Mouse (Mus musculus) right cerebral cortex, postnatal 25 days (tissue): ENCODE results near the gene Lrrn2.

Source experiments
- DNase-seq: peaks from one replicate; pipeline ENCODE4 v3.0.0; 2022

Gene Lrrn2

DNA sequence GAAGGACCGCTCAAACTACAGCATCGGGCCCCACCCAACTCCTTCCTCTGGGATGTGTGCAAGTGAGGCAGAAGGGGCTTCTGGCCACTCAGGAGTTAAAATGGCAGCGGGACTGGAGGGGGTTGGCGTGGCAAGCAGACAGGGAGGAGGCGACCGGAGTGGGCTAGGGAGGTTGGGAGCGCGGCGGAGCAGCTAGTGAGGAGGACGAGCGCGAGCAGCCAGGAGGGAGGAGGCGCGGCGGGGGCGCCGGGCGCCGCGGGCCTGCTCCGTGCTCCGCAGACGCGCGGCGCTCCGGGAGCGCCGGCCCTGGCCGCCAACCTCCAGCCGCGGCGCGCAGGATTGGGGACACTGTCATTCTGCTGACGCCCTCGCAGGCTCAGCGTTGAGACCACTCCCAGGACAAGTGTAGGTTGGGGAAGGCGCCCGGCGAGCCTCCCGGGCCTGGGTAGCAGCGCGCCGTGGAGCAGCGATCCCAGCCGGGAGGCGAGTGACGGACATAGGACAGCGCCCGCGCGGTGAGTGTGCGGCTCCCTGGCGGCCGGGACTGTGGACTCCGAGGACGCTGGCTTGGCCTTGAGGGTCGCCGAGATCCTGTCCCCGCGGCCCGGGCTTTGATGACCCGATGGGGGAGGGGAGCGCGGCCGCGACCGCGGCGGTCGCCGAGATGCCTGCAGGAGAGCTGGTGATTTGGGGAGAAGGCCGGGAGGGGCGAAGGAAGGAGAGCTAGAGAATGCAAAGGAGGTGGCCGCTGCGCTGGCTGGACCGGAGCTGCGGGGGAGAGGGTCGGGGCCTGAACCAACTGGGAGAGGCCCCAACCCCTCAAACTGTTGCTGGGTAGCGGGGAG lies at the start of gene Lrrn2:
Gene Lrrn2, plus strand, starts transcription at position 113 of the 845 bp plus-strand sequence.
- DNase-seq = peak; percentile 81

DNA sequence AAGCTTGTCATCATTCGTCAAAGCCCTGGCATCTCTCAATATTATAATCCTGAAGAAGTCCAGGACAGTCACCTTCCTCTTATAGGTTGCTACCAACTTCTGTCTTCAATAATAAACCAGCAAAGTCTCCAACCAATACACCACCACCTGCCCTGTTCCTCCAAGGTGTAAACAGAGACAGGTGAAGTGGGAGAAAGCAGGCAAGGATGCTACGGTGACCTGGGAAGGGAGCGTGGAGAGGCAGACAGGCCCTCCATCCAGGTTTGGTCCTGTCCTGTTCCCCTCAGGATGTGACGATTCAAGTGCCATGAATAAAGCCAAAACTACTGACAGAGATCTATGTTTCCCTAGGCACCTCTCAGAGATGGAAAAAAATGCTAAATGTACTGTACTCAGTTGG lies 48.1 kb upstream of the Lrrn2 start:
- no peak for DNase-seq

GRCm38 (mm10) chr1:132834037-132834436 lies 46.0 kb upstream of the Lrrn2 start:
- no peak for DNase-seq

DNA sequence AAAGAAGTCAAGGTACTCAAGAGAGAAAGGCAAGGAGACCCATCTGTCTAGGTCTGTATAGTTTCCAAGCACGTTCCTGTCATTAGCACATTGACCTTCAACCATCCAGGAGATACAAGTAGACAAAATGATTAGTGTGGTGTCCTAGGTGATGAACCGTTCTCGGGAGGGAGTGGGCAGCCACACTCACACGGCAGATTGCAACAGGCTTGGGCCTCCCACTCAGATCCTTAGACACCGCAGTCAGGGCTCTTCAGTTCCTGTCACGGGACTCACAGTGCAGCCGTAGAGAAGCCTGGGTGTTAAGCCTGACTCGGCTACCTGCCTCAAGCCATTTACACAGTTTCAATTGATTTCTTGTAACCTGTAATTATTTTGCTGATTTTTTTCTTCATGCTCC lies 43.2 kb upstream of the Lrrn2 start:
- DNase-seq = no peak

- no peak for DNase-seq
Observed at GRCm38 (mm10) chr1:132837691-132838090, 42.4 kb upstream of the Lrrn2 start.

- no peak for DNase-seq
Observed at GRCm38 (mm10) chr1:132838371-132838770, 41.7 kb upstream of the Lrrn2 start.

- DNase-seq = no peak
Observed at GRCm38 (mm10) chr1:132843612-132844011, 36.5 kb upstream of the Lrrn2 start.

- no peak for DNase-seq
Observed at GRCm38 (mm10) chr1:132844088-132844804, 35.8 kb upstream of the Lrrn2 start.

DNA sequence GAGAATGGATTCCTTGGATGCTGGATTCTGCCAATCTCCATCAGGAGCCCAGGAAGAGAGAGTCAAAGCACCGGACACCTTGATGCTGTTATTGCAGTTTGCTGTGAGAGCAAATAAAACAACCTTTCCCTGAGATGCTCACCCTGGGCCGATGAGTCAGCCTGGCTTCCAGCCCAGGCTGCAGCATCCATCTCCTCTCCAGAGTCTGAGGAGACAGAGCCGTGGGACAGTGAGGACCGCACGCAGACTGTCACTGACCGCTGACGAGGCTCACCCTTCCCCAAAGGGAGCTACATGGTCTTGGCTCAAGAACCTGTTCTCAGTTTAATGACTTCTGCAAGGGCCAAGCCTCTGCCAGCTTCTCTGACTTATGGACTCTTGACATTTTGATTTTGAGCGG lies 34.3 kb upstream of the Lrrn2 start:
- DNase-seq = no peak

DNA sequence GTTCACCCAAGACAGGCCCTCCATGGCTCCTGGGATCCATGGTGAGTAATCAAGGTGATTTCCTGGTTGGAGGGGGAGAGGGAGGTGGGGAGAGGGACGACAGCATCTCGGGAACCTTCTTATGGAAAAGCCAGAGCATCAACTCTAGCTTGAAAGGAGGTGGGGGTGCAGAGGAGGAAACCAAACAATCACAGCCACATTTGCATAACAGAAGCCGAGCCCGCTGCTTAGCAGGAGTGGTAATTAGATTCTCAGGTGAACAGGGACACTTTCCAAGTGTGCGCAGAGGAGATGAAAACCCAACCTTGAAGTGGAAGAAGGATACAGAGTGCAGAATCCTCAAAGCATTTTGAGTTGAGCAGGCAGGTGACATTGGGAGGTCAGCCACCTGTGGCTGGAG lies 29.3 kb upstream of the Lrrn2 start:
- DNase-seq = no peak

DNA sequence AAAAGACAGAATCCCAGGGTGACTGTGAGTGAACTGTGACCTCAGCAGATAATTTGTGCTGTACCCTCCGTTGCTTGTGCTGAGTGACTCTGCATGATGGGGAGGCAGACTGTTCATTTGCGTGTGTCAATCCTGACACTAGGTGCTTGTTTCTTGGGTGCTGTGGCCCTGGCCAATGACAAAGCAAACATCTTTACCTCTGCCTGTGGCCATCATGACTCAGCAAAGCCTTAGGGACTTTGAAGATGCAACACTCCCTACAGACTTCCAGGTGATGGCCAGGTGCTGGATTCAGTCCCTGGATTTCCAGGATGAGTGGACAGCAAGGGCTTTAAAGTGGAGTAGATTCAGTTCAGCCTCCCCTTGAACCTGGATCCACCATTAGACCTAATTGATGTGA lies 28.8 kb upstream of the Lrrn2 start:
- DNase-seq = no peak

DNA sequence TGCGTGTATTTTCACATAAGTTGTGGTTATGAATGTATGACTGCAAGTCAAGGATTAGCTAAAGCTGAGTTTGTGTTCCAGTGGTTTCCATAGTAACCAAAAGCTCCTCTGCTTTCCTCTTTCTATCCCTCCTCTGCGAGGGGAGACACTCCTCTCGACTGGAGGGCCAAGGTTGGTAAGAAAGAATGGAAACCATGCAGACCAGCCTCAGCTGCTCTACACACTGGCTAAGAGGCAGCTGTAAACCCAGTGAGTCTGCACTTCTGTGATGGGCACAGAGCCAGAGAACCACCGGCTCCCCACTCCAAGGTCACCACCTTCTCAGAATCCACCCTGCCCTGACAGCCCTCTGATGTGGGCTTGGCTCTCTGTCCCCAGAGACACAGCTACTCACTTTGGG lies 28.3 kb upstream of the Lrrn2 start:
- DNase-seq = no peak

- DNase-seq = peak; percentile 32
Observed at GRCm38 (mm10) chr1:132853312-132853711, 26.8 kb upstream of the Lrrn2 start.

DNA sequence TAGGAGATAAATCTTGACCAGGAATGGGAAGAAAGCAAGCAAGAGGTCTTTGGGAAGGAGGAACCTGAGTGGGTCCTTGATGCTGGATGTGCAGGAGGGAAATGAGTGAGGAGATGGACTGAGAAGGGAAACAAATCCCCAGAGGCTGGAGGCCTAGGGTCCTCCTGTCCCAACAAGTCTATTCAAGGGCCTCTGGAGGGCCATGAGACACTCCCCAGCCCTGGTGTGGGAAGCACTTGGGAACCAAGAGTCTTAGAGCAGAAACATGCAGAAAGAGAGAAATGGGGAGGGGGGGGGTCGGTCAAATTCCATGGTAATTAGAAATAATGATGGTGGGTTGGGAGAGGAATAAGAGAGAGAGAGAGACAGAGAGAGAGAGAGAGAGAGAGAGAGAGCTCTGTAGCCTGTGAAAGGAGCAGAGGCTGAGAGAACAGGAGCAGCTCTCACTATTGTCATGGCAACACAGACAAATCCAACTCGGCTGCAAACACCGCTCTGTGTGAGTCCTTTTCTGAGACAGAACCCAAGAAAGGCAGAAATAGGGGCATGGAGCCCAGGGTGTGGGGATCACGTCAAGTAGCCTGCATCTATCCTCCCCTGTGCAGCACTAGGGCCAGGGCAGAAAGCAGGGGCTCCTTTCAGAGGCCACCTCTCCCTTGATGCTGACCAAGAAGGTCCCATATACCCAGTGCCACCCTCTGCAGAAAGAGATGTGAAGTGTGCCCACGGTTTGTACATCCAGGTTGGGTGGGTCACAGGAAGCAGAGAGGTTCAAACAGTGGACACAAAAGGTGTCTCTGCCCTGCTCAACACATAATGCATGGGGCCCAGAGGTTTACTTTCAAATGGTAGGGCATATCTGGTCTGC lies 21.3 kb upstream of the Lrrn2 start:
- DNase-seq = no peak

- no peak for DNase-seq
Observed at GRCm38 (mm10) chr1:132864220-132864619, 15.9 kb upstream of the Lrrn2 start.

DNA sequence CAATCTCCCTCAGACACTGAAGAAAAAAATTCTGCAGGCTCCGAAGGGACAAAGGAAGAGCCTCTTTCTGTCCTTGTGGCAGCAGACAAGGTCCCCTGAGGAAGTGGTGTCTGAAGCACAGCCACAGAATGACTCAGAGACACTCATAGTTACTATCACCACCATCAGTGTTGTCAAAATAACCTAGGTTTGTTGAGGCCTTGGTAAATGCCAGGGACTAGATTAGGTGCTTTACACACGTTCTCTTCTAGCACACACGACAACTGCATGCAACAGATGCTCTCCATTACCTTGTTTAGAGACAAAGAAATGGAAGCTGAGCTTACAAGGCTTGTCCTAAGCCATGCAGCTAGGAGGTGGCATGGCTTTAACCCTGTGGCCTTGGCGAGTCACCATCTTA lies 14.5 kb upstream of the Lrrn2 start:
- DNase-seq = no peak

GRCm38 (mm10) chr1:132870327-132870726 lies 9.7 kb upstream of the Lrrn2 start:
- DNase-seq = no peak

DNA sequence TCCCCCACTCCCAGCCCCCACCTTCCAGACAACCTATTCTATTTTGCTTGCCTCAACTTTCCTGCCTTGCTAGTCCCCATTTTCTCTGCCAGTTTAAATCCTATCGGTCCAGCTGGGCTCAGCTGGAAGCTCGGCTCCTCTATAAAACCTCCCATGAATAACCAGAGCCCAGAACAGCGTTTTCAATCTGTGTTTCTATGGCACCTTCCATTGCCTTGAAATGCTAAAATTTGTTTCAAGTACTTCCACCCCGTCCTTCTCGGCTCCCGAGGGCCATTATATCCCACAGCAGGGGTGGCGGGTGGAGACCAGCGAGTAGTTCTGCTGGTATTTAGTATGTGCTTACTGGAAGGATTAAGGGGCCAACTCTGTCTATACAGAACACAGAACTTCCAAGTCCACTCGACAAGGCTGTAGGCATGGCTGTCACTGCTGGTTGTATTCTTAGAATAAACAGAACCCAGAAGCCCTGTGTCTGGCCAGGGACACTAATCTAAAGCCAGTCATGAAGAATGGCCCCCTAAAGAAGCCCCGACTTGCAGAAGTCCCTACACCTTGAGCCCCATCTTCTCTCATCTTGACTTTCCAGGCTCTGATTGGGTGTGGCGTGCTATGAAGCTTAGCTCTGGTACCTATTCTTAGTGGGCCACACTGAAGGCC lies 992 bp upstream of the Lrrn2 start:
- no peak for DNase-seq

- DNase-seq = no peak
Observed at GRCm38 (mm10) chr1:132879801-132880160, 292 bp upstream of the Lrrn2 start.

DNA sequence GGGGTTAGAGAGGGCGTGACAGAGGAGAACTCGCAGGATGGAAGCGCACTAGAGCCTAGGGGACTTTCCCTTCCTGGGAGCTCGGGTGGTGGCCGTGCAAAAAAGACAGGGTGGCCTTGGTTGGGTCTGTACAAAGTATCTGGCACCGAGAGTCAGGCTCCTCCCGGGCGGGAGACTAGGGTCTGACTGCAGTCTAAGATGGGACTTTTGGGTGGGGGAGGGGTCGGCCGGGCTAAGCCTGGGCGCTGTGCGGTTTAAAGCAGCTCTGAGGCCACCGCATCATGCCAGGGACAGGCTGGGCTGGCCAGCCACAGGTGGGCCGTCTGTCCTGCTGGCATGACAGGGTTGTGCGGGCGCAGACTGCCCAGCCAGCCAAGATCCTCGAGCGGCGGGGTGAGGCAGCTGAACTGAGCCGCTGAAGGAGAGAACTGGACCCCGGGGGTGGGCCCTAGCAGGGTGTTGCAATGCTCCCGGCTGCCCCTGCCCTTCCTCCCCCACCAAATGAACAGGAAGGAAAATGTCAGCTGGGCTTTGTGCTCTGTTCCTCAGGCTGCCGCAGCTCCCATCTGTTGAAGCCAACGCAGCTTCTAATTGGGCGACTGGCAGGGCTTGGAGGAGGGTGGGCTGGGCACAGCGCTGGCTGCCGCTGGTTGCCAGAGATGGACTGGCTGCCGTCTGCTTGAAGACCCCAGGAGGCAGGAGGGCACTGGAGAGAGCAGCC lies 1.1 kb downstream of the Lrrn2 start:
- DNase-seq = peak; percentile 74

GRCm38 (mm10) chr1:132881836-132882235 lies 1.8 kb downstream of the Lrrn2 start:
- no peak for DNase-seq

- no peak for DNase-seq
Observed at GRCm38 (mm10) chr1:132885701-132886100, 5.6 kb downstream of the Lrrn2 start.
